Mouse (Mus musculus): ENCODE results near the gene Pimreg. TPM values are rescaled to one million over a fixed set of nuclear protein-coding genes. Genes with fewer than 3 reads are reported as not detected.

The Pimreg gene
- polyA plus RNA-seq, 1 experiment: 34.3 TPM

- Histone ChIP-seq H3K4me3 (ENCODE audit: insufficient read depth, low read length) (no peak overlapping the region), H3K27ac (ENCODE audit: insufficient read depth, low read depth, low read length) (no peak overlapping the region), H3K4me1 (ENCODE audit: control insufficient read depth, insufficient read depth, low read length) (no peaks in the 10 kb centered on the region)
- TF ChIP-seq POLR2A (IDR thresholded peaks at IDR 0.05; ENCODE audit: borderline replicate concordance, low read depth, low read length) (no peak), CTCF (IDR thresholded peaks at IDR 0.05; ENCODE audit: low read depth, low read length) (no peak)
These were observed 32.4 kb downstream of the Pimreg start for GRCm38 (mm10) chr11:72074230-72074629.

- H3K4me1 ChIP-seq (ENCODE audit: control insufficient read depth, insufficient read depth, low read length): no peaks in the 10 kb centered on the region
- no peak overlapping the region for H3K27ac ChIP-seq (ENCODE audit: insufficient read depth, low read depth, low read length)
- TF ChIP-seq POLR2A (IDR thresholded peaks at IDR 0.05; ENCODE audit: borderline replicate concordance, low read depth, low read length): no peak
- TF ChIP-seq CTCF (IDR thresholded peaks at IDR 0.05; ENCODE audit: low read depth, low read length): no peak
- H3K4me3 ChIP-seq (ENCODE audit: insufficient read depth, low read length): no peak overlapping the region
These were observed 36.2 kb downstream of the Pimreg start for GRCm38 (mm10) chr11:72078056-72078455.

DNA sequence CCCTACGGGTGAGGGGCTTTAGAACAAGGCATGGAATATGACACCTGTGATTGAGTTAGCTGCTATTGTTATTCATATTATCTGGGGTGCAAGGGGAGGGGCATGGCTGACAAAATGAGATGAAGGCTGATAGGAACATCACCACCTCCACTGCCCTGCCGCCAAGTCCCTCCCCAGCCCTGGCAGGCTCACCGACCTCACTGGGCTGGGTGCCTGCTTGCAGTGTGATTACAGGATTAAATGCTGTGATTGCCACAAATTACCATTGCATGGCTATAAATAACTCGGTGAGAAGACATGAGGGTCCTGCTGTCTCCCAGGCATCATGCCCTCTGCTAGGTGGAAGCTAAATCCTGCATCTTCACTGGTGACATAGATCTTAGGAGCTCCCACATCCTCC, 36.8 kb downstream of the Pimreg start:
- no peaks in the 10 kb centered on the region for H3K4me1 ChIP-seq (ENCODE audit: control insufficient read depth, insufficient read depth, low read length)
- H3K27ac ChIP-seq (ENCODE audit: insufficient read depth, low read depth, low read length): no peak overlapping the region
- H3K4me3 ChIP-seq (ENCODE audit: insufficient read depth, low read length): no peak overlapping the region
- TF ChIP-seq POLR2A (IDR thresholded peaks at IDR 0.05; ENCODE audit: borderline replicate concordance, low read depth, low read length): no peak
- no peak for TF ChIP-seq CTCF (IDR thresholded peaks at IDR 0.05; ENCODE audit: low read depth, low read length)

- H3K4me1 ChIP-seq (ENCODE audit: control insufficient read depth, insufficient read depth, low read length): no peaks in the 10 kb centered on the region
- TF ChIP-seq CTCF (IDR thresholded peaks at IDR 0.05; ENCODE audit: low read depth, low read length): no peak
- no peak for TF ChIP-seq POLR2A (IDR thresholded peaks at IDR 0.05; ENCODE audit: borderline replicate concordance, low read depth, low read length)
- H3K4me3 ChIP-seq (ENCODE audit: insufficient read depth, low read length): no peak overlapping the region
- no peak overlapping the region for H3K27ac ChIP-seq (ENCODE audit: insufficient read depth, low read depth, low read length)
These were observed 38.6 kb downstream of the Pimreg start for GRCm38 (mm10) chr11:72080461-72080860.

- Histone ChIP-seq H3K27ac (ENCODE audit: insufficient read depth, low read depth, low read length) (no peak overlapping the region), H3K4me3 (ENCODE audit: insufficient read depth, low read length) (no peak overlapping the region), H3K4me1 (ENCODE audit: control insufficient read depth, insufficient read depth, low read length) (no peaks in the 10 kb centered on the region)
- TF ChIP-seq POLR2A (IDR thresholded peaks at IDR 0.05; ENCODE audit: borderline replicate concordance, low read depth, low read length): no peak
- TF ChIP-seq CTCF (IDR thresholded peaks at IDR 0.05; ENCODE audit: low read depth, low read length): no peak
These were observed 40.8 kb downstream of the Pimreg start for GRCm38 (mm10) chr11:72082601-72083000.

GRCm38 (mm10) chr11:72084337-72084736, 42.5 kb downstream of the Pimreg start:
- H3K4me1 ChIP-seq (ENCODE audit: control insufficient read depth, insufficient read depth, low read length): no peaks in the 10 kb centered on the region
- H3K27ac ChIP-seq (ENCODE audit: insufficient read depth, low read depth, low read length): no peak overlapping the region
- no peak overlapping the region for H3K4me3 ChIP-seq (ENCODE audit: insufficient read depth, low read length)
- no peak for TF ChIP-seq CTCF (IDR thresholded peaks at IDR 0.05; ENCODE audit: low read depth, low read length)
- TF ChIP-seq POLR2A (IDR thresholded peaks at IDR 0.05; ENCODE audit: borderline replicate concordance, low read depth, low read length): no peak

- TF ChIP-seq CTCF (IDR thresholded peaks at IDR 0.05; ENCODE audit: low read depth, low read length): no peak
- no peak for TF ChIP-seq POLR2A (IDR thresholded peaks at IDR 0.05; ENCODE audit: borderline replicate concordance, low read depth, low read length)
- Histone ChIP-seq H3K4me1 (ENCODE audit: control insufficient read depth, insufficient read depth, low read length) (no peaks in the 10 kb centered on the region), H3K27ac (ENCODE audit: insufficient read depth, low read depth, low read length) (no peak overlapping the region), H3K4me3 (ENCODE audit: insufficient read depth, low read length) (no peak overlapping the region)
These were observed 44.6 kb downstream of the Pimreg start for GRCm38 (mm10) chr11:72086251-72087046.

DNA sequence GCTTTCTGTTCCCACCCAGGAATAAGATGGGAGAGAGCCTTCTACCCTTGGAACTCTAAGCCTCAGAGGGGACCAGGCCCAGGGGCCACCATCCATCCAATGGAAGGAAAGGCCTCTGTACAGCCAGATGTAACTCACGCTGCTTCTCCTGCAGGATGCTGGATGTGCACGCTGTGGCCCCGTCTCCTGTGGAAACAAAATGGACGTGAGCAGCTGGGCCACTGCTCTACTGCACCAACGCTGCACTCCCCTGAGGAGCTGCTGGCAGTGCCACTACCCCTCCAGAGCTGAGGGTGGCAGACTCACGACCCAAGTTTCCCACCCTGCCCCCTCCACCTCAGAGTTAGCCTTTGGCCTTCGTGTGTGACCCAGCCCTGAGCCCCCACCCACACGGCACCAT, 50.6 kb downstream of the Pimreg start:
- H3K4me3 ChIP-seq (ENCODE audit: insufficient read depth, low read length): no peak overlapping the region
- TF ChIP-seq CTCF (IDR thresholded peaks at IDR 0.05; ENCODE audit: low read depth, low read length) (no peak), POLR2A (IDR thresholded peaks at IDR 0.05; ENCODE audit: borderline replicate concordance, low read depth, low read length) (no peak)

DNA sequence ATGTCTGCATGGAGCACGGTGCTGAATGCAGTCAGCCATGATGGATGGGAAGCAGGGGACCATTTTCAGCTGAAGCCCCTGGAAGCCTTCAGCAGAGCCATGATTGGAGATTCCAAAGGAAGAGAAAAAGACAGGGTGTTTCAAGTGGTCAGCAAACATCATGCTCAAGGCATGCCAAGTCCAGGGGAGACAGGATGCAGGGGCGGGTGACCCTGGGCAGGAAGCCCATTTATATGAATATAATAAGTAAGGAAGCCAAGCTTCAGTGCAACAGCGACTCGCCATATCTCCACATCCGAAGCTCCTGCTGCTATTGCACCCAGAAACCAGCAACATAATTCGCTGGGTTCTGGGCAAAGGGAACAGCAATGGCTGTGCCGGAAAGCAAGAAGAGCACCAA, 52.6 kb downstream of the Pimreg start:
- no peaks in the 10 kb centered on the region for H3K4me1 ChIP-seq (ENCODE audit: control insufficient read depth, insufficient read depth, low read length)
- TF ChIP-seq CTCF (IDR thresholded peaks at IDR 0.05; ENCODE audit: low read depth, low read length) (no peak), POLR2A (IDR thresholded peaks at IDR 0.05; ENCODE audit: borderline replicate concordance, low read depth, low read length) (no peak)
- H3K4me3 ChIP-seq (ENCODE audit: insufficient read depth, low read length): no peak overlapping the region
- no peak overlapping the region for H3K27ac ChIP-seq (ENCODE audit: insufficient read depth, low read depth, low read length)

More for the DNA sequence above, 50.6 kb downstream of the Pimreg start:
- no peak overlapping the region for H3K27ac ChIP-seq (ENCODE audit: insufficient read depth, low read depth, low read length)
- no peaks in the 10 kb centered on the region for H3K4me1 ChIP-seq (ENCODE audit: control insufficient read depth, insufficient read depth, low read length)

GRCm38 (mm10) chr11:72095994-72096393, 54.2 kb downstream of the Pimreg start:
- no peak for TF ChIP-seq CTCF (IDR thresholded peaks at IDR 0.05; ENCODE audit: low read depth, low read length)
- no peak for TF ChIP-seq POLR2A (IDR thresholded peaks at IDR 0.05; ENCODE audit: borderline replicate concordance, low read depth, low read length)
- H3K4me3 ChIP-seq (ENCODE audit: insufficient read depth, low read length): no peak overlapping the region
- no peak overlapping the region for H3K27ac ChIP-seq (ENCODE audit: insufficient read depth, low read depth, low read length)
- no peaks in the 10 kb centered on the region for H3K4me1 ChIP-seq (ENCODE audit: control insufficient read depth, insufficient read depth, low read length)

Other genes with a start within 250 kb of the Pimreg start
- 0.38 and 0.49 TPM in 2 replicates for gene Aipl1, start 4.5 kb upstream of the Pimreg start, polyA plus RNA-seq (2012; ENCODE audit: insufficient read depth, insufficient read length, missing spikeins)
- gene Pitpnm3, start 93.7 kb downstream of the Pimreg start, polyA plus RNA-seq (2012; ENCODE audit: insufficient read depth, insufficient read length, missing spikeins): not detected in 2 replicates
- gene Gm43951, start 164.8 kb downstream of the Pimreg start, polyA plus RNA-seq (2012; ENCODE audit: insufficient read depth, insufficient read length, missing spikeins): 0.31 and 1.0 TPM in 2 replicates
- gene 4933427D14Rik, start 165.4 kb downstream of the Pimreg start, polyA plus RNA-seq (2012; ENCODE audit: insufficient read depth, insufficient read length, missing spikeins): 5.8 and 7.1 TPM in 2 replicates
- 165 and 168 TPM in 2 replicates for gene Txndc17, start 165.5 kb downstream of the Pimreg start, polyA plus RNA-seq (2012; ENCODE audit: insufficient read depth, insufficient read length, missing spikeins)
- 10.0 and 11.0 TPM in 2 replicates for gene Med31, start 173.6 kb downstream of the Pimreg start, polyA plus RNA-seq (2012; ENCODE audit: insufficient read depth, insufficient read length, missing spikeins)
- gene Slc13a5, start 225.2 kb downstream of the Pimreg start, polyA plus RNA-seq (2012; ENCODE audit: insufficient read depth, insufficient read length, missing spikeins): not detected in 2 replicates